Comparison of ENCODE assay signal across 16 mouse cellular contexts in genomic region chr4:48155864-48156263, GRCm38 (mm10). TPM values are rescaled to one million over a fixed set of nuclear protein-coding genes. Genes with fewer than 3 reads are reported as not detected.
DNase-seq lines count a peak whose midpoint lies in the region; ATAC-seq lines count a peak whose summit lies in the region.
"Had no signal": no experiment of that assay in that cellular context is flagged by ENCODE, and none has a peak within 500 bp of the region (broad histone marks: within the 10 kb centered on the region; RNA-seq: fewer than 3 reads in every experiment).

No protein-coding gene starts in this region.

- H3K4me2 ChIP-seq in midbrain, embryonic 12.5 days (replicated peaks) = no peak overlapping the region
- no peak overlapping the region for H3K4me2 ChIP-seq in midbrain, embryonic 15.5 days
- H3K4me2 ChIP-seq in lung, embryonic 15.5 days = no peak overlapping the region
- no peak overlapping the region for H3K4me2 ChIP-seq in stomach, embryonic 15.5 days
- no peak overlapping the region for H3K4me2 ChIP-seq in hindbrain, embryonic 11.5 days (replicated peaks; ENCODE audit: low read depth, low read length)
- H3K4me2 ChIP-seq: hindbrain, embryonic 13.5 days; neural tube, embryonic 13.5 days had no signal

- no peak for DNase-seq in urinary bladder, postnatal 14 days (ENCODE audit: low spot score)
- DNase-seq in ovary, postnatal 36 days (ENCODE audit: low spot score) = no peak
- DNase-seq in hindbrain, embryonic 11.5 days (ENCODE audit: low spot score) = no peak
- DNase-seq: B cell, adult 2 months; cerebellum, adult 2 months; gastrocnemius, postnatal 36 days; kidney, adult 18-20 months had no signal

- no peak overlapping the region for H3K4me3 ChIP-seq in midbrain, embryonic 12.5 days
- H3K4me3 ChIP-seq in midbrain, embryonic 15.5 days = no peak overlapping the region
- H3K4me3 ChIP-seq in lung, embryonic 15.5 days = no peak overlapping the region
- no peak overlapping the region for H3K4me3 ChIP-seq in stomach, embryonic 15.5 days (replicated peaks)
- H3K4me3 ChIP-seq in hindbrain, embryonic 11.5 days (ENCODE audit: low read depth, low read length) = no peak overlapping the region
- H3K4me3 ChIP-seq: hindbrain, embryonic 13.5 days; left cerebral cortex, adult 2 months; neural tube, embryonic 13.5 days had no signal

- H3K4me1 ChIP-seq in midbrain, embryonic 12.5 days = no peaks in the 10 kb centered on the region
- H3K4me1 ChIP-seq in midbrain, embryonic 15.5 days = no peaks in the 10 kb centered on the region
- no peaks in the 10 kb centered on the region for H3K4me1 ChIP-seq in lung, embryonic 15.5 days
- H3K4me1 ChIP-seq in stomach, embryonic 15.5 days = no peaks in the 10 kb centered on the region
- no peaks in the 10 kb centered on the region for H3K4me1 ChIP-seq in hindbrain, embryonic 11.5 days (replicated peaks; ENCODE audit: control insufficient read depth, insufficient read depth, low read length)
- H3K4me1 ChIP-seq: hindbrain, embryonic 13.5 days; neural tube, embryonic 13.5 days had no signal

- no peaks in the 10 kb centered on the region for H3K27me3 ChIP-seq in midbrain, embryonic 12.5 days
- H3K27me3 ChIP-seq in midbrain, embryonic 15.5 days (replicated peaks) = no peaks in the 10 kb centered on the region
- no peaks in the 10 kb centered on the region for H3K27me3 ChIP-seq in lung, embryonic 15.5 days
- H3K27me3 ChIP-seq in stomach, embryonic 15.5 days (replicated peaks) = no peaks in the 10 kb centered on the region
- H3K27me3 ChIP-seq in hindbrain, embryonic 11.5 days (ENCODE audit: control insufficient read depth, insufficient read depth, low read length) = no peaks in the 10 kb centered on the region
- H3K27me3 ChIP-seq: hindbrain, embryonic 13.5 days; neural tube, embryonic 13.5 days had no signal

- no peaks in the 10 kb centered on the region for H3K36me3 ChIP-seq in midbrain, embryonic 12.5 days
- no peaks in the 10 kb centered on the region for H3K36me3 ChIP-seq in midbrain, embryonic 15.5 days (replicated peaks)
- peaks cover 8% of the 10 kb centered on the region; the same call in 1 of the 2 replicates for H3K36me3 ChIP-seq in lung, embryonic 15.5 days
- no peaks in the 10 kb centered on the region for H3K36me3 ChIP-seq in stomach, embryonic 15.5 days
- no peaks in the 10 kb centered on the region for H3K36me3 ChIP-seq in hindbrain, embryonic 11.5 days (ENCODE audit: control insufficient read depth, insufficient read depth, low read length)

- H3K27ac ChIP-seq in midbrain, embryonic 12.5 days (replicated peaks) = no peak overlapping the region
- H3K27ac ChIP-seq in midbrain, embryonic 15.5 days = no peak overlapping the region
- H3K27ac ChIP-seq in lung, embryonic 15.5 days = no peak overlapping the region
- no peak overlapping the region for H3K27ac ChIP-seq in stomach, embryonic 15.5 days
- no peak overlapping the region for H3K27ac ChIP-seq in hindbrain, embryonic 11.5 days (ENCODE audit: low read depth, low read length)
- H3K27ac ChIP-seq: hindbrain, embryonic 13.5 days; left cerebral cortex, adult 2 months; neural tube, embryonic 13.5 days had no signal

- 50% methylated on average over 1 of the region's 1 CpGs for WGBS in midbrain, embryonic 12.5 days
- 55% methylated on average over 1 of the region's 1 CpGs for WGBS in midbrain, embryonic 15.5 days
- 56% methylated on average over 1 of the region's 1 CpGs for WGBS in lung, embryonic 15.5 days
- WGBS in stomach, embryonic 15.5 days = 77% methylated on average over 1 of the region's 1 CpGs
- 64% methylated on average over 1 of the region's 1 CpGs for WGBS in hindbrain, embryonic 11.5 days

- no peaks in the 10 kb centered on the region for H3K9me3 ChIP-seq in midbrain, embryonic 12.5 days
- H3K9me3 ChIP-seq in midbrain, embryonic 15.5 days = no peaks in the 10 kb centered on the region
- no peaks in the 10 kb centered on the region for H3K9me3 ChIP-seq in lung, embryonic 15.5 days
- no peaks in the 10 kb centered on the region for H3K9me3 ChIP-seq in stomach, embryonic 15.5 days
- H3K9me3 ChIP-seq in hindbrain, embryonic 11.5 days (ENCODE audit: control insufficient read depth, low read length) = no peaks in the 10 kb centered on the region
- H3K9me3 ChIP-seq: hindbrain, embryonic 13.5 days; neural tube, embryonic 13.5 days had no signal

- peak; percentile 44; the same call in 1 of the 2 replicates for ATAC-seq in midbrain, embryonic 12.5 days (ENCODE audit: low FRiP score, low read depth)
- ATAC-seq in midbrain, embryonic 15.5 days (replicated peaks) = no peak
- ATAC-seq in erythroblast, adult 5-6 weeks (replicated peaks; ENCODE audit: low FRiP score, poor library complexity, severe bottlenecking) = peak; percentile 90
- peak; percentile 70; the same call in 1 of the 2 replicates for ATAC-seq in lung, embryonic 15.5 days (ENCODE audit: borderline replicate concordance, extremely low read depth, low FRiP score, low TSS enrichment)
- ATAC-seq in stomach, embryonic 15.5 days (ENCODE audit: insufficient read depth, low FRiP score, low read depth) = peak; percentile 91
- ATAC-seq in hindbrain, embryonic 11.5 days (ENCODE audit: low FRiP score) = no peak
- ATAC-seq: midbrain, embryonic 16.5 days had no signal

- no peak overlapping the region for H3K9ac ChIP-seq in midbrain, embryonic 12.5 days (replicated peaks)
- H3K9ac ChIP-seq in midbrain, embryonic 15.5 days = no peak overlapping the region
- no peak overlapping the region for H3K9ac ChIP-seq in lung, embryonic 15.5 days
- no peak overlapping the region for H3K9ac ChIP-seq in stomach, embryonic 15.5 days
- H3K9ac ChIP-seq in hindbrain, embryonic 11.5 days (ENCODE audit: low read depth, low read length) = no peak overlapping the region
- H3K9ac ChIP-seq: hindbrain, embryonic 13.5 days; neural tube, embryonic 13.5 days had no signal

RNA-seq across cellular contexts. Expression of gene Stx17, which starts 31.1 kb away (rescaled TPM):
- 25.2 and 26.4 TPM in 2 replicates for polyA plus RNA-seq in midbrain, embryonic 12.5 days (2016; fragmentation: Nextera tagmentation; extraction: Ambion mirVana)
- 22.2 and 23.0 TPM in 2 replicates for polyA plus RNA-seq in midbrain, embryonic 15.5 days (2015; fragmentation: Nextera tagmentation; extraction: Ambion mirVana)
- total RNA-seq in erythroblast, adult 5-6 weeks (2015; ENCODE audit: low replicate concordance) = 3.5 and 8.2 TPM in 2 replicates
- 12.7 and 16.5 TPM in 2 replicates for total RNA-seq in erythroblast, adult 5-6 weeks (2017; ENCODE audit: low replicate concordance)
- polyA plus RNA-seq in lung, embryonic 15.5 days (2015; fragmentation: Nextera tagmentation; extraction: Ambion mirVana) = 29.6 and 30.4 TPM in 2 replicates
- polyA plus RNA-seq in stomach, embryonic 15.5 days (2015; fragmentation: Nextera tagmentation; extraction: Ambion mirVana) = 28.8 and 29.6 TPM in 2 replicates
- polyA plus RNA-seq in hindbrain, embryonic 11.5 days (2014; fragmentation: Nextera tagmentation; extraction: Ambion mirVana) = 24.9 and 29.4 TPM in 2 replicates

Comparison
In these comparisons a context has a peak if more than half of its experiments do, and no peak if none do; other contexts are left out.
1. ATAC-seq: peak in midbrain, embryonic 12.5 days (single experiment), erythroblast, adult 5-6 weeks (single experiment), lung, embryonic 15.5 days (single experiment) and stomach, embryonic 15.5 days (single experiment); none in midbrain, embryonic 15.5 days (single experiment) and hindbrain, embryonic 11.5 days (single experiment).